Mouse (Mus musculus): ENCODE data around the gene Baz2b. TPM values are rescaled to one million over a fixed set of nuclear protein-coding genes. Genes with fewer than 3 reads are reported as not detected.

Gene Baz2b
- polyA plus RNA-seq (2015; fragmentation: Nextera tagmentation; extraction: Ambion mirVana) = 79.0 and 88.9 TPM in 2 replicates

DNA sequence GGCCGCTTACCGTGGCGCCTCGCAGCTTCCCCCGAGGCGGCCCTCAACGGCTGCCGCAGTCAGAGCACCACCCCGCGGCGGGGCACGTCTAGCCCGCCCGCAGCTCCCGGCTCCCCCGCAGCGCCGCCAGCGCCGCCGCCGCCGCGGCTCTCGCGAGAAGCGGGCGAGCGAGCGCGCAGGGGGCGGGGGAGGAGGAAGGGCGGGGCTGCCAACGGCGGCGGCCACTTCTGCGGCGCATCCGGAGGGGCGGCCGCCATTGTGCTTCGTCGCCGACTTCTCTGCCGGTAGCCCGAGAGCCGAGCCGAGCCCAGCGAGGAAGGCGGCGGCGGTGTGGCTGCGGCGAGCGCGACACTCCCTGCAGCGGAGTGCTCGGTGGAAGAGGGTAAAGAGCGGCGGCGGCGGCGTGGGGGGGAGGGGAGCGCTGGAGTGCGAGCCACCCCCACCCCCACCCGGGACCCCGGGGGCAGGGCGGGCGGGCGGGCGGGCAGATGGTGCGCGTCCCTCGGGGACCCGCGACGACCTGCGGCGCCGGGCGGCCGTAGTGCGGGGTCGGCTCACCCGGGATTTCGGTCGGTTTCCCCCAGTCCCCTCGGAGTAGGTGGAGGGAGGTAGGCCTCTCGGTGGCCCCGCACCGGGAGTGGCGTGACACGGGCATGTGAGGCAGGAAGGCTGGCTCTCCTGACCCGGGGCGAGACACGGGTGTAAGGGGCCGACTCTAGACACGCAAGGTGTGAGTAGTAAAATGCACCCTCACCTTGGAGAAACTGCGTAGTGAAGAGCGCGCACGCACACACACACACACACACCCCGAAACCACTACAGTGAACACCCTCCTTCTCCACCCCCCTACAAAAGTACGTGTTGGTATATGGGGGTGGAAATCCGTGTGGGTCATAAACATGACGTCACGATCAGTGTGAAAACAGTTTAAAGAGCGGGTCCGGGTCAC is at the start of gene Baz2b, which contains the start of gene March7:
Gene Baz2b, minus strand, starts transcription at position 137 of the 949 bp plus-strand sequence.
Gene March7, plus strand, starts transcription at position 185 of the 949 bp plus-strand sequence.
- Histone ChIP-seq H3K4me3 (peak within 1 kb of the TSS; percentile 78), H3K4me2 (peak within 1 kb of the TSS; percentile 84), H3K36me3 (peaks cover 2% of the 10 kb centered on the region), H3K27me3 (peaks cover 26% of the 10 kb centered on the region), H3K4me1 (replicated peaks) (peaks cover 48% of the 10 kb centered on the region), H3K9me3 (no peaks in the 10 kb centered on the region), H3K27ac (replicated peaks) (peak within 1 kb of the TSS; percentile 96), H3K9ac (peak within 1 kb of the TSS; percentile 98)
- peak; percentile 92 for ATAC-seq (ENCODE audit: low read depth)
- WGBS = under 1% methylated on average over 79 of the region's 109 CpGs

DNA sequence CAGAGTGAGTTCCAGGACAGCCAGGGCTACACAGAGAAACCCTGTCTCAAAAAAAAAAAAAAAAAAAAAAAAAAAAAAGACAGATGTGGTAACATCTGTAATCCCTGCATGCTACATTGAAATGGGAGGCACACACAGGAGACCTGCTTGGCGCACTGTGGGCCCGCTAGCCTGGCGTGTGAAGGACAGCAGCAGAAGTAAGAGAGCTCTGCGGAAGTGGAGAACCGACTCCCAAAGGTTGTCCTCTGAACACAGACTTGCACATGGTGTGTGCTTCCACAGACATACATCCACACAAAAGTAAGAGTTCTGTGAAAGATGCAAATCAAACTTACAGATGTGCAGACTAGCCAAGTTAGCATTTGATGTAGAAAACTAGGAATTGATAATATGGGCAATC is 49.5 kb upstream of the Baz2b start:
- Histone ChIP-seq H3K9me3 (peaks cover 2% of the 10 kb centered on the region; the same call in 1 of the 2 replicates), H3K27ac (replicated peaks) (no peak overlapping the region), H3K27me3 (no peaks in the 10 kb centered on the region), H3K9ac (no peak overlapping the region), H3K36me3 (peaks cover 3% of the 10 kb centered on the region; the same call in 1 of the 2 replicates), H3K4me3 (no peak overlapping the region), H3K4me2 (no peak overlapping the region), H3K4me1 (replicated peaks) (no peaks in the 10 kb centered on the region)
- no peak for ATAC-seq (ENCODE audit: low read depth)
- WGBS = 96% methylated on average over 5 of the region's 5 CpGs

DNA sequence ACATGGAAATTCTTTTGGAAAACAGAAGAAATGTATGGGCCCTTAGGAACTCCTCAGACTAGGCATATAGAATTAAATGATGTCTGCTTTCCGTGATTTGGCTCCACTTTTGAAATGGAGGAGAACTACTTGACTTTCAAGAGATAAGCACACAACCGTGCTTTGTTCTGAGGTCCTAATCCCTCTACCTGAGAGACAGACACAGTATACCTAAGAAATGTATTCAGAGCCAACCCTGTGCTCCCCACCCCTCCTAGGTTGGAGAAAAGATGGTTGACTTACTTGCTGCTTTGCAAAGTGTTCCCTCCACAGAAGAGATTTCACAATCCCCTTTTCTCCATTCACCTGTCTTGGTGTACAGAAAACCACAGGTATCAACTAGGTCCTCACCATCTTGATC is 47.1 kb upstream of the Baz2b start:
- Histone ChIP-seq H3K4me3 (no peak overlapping the region), H3K27ac (replicated peaks) (no peak overlapping the region), H3K36me3 (peaks cover 4% of the 10 kb centered on the region; the same call in 1 of the 2 replicates), H3K4me1 (replicated peaks) (no peaks in the 10 kb centered on the region), H3K9me3 (peaks cover 2% of the 10 kb centered on the region; the same call in 1 of the 2 replicates), H3K9ac (no peak overlapping the region), H3K4me2 (no peak overlapping the region), H3K27me3 (no peaks in the 10 kb centered on the region)
- no peak for ATAC-seq (ENCODE audit: low read depth)
- WGBS = 86% methylated on average over 2 of the region's 2 CpGs

DNA sequence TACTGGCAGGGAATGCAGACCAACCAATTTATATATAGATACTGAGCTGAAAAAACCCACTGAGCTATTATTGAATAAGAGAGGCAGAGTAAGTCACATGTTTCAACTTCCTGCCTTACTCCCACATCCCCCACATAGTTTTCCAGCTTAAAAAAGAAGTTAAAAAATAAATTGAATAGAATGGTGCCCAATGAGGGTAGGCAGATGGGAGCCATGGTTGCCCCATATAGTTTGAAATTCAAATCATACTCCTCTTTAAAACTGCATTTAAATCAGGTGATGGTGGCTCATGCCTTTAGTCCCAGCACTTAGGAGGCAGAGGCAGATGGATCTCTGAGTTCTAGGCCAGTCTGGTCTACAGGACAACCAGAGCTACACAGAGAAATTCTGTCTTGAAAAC is 43.9 kb upstream of the Baz2b start:
- H3K27ac ChIP-seq (replicated peaks) = no peak overlapping the region
- H3K36me3 ChIP-seq = peaks cover 18% of the 10 kb centered on the region
- no peak for ATAC-seq (ENCODE audit: low read depth)
- 0 out of 2 replicates have a peak, but pooled peaks cover 2% of the 10 kb centered on the region for H3K9me3 ChIP-seq
- H3K4me1 ChIP-seq (replicated peaks) = no peaks in the 10 kb centered on the region
- H3K27me3 ChIP-seq = no peaks in the 10 kb centered on the region
- no peak overlapping the region for H3K9ac ChIP-seq
- H3K4me3 ChIP-seq = no peak overlapping the region
- no peak overlapping the region for H3K4me2 ChIP-seq

DNA sequence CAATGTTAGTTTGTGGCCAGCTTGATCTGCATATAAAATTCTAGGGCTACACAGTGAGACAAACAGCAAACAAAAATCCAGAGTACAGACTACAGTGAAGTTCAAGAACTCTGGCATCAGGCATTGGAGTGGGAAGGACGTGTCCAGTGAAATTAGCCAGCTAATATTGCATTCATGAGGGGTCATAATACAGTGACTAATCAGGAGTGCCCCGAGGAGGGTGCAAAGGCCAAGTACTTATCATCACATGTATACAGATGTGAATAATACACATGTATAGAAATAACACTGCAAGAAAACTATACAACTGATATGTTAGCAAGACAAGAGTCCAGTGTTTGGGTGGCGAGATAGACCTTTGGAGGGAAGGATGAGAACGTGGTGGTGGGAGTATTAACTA is 43.1 kb upstream of the Baz2b start:
- H3K36me3 ChIP-seq = peaks cover 18% of the 10 kb centered on the region
- no peaks in the 10 kb centered on the region for H3K27me3 ChIP-seq
- no peak overlapping the region for H3K4me3 ChIP-seq
- ATAC-seq (ENCODE audit: low read depth) = no peak
- H3K27ac ChIP-seq (replicated peaks) = no peak overlapping the region
- no peaks in the 10 kb centered on the region for H3K4me1 ChIP-seq (replicated peaks)
- H3K9me3 ChIP-seq = 0 out of 2 replicates have a peak, but pooled peaks cover 2% of the 10 kb centered on the region
- no peak overlapping the region for H3K9ac ChIP-seq
- 83% methylated on average over 4 of the region's 4 CpGs for WGBS
- no peak overlapping the region for H3K4me2 ChIP-seq

DNA sequence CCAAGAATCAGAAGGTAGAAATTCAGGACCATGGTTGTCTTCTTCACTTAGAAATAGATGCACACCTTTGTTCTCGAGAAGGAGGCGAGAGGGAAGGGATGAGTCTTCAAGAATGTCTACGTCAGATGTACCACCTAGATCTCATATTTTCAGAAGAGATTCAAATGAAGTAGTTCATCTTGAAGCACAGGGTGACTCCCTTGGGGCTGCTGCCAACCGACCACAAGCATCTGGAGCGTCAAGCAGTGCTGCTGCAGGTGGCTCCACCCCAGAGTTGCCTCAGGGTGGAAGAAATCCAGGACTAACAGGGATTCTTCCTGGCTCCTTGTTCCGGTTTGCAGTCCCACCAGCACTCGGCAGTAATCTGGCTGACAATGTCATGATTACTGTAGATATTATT is 24.9 kb upstream of the Baz2b start:
- H3K36me3 ChIP-seq = peaks cover 80% of the 10 kb centered on the region
- H3K4me2 ChIP-seq = no peak overlapping the region
- no peaks in the 10 kb centered on the region for H3K4me1 ChIP-seq (replicated peaks)
- 80% methylated on average over 7 of the region's 7 CpGs for WGBS
- H3K9me3 ChIP-seq = no peaks in the 10 kb centered on the region
- H3K9ac ChIP-seq = no peak overlapping the region
- H3K27ac ChIP-seq (replicated peaks) = no peak overlapping the region
- no peaks in the 10 kb centered on the region for H3K27me3 ChIP-seq
- ATAC-seq (ENCODE audit: low read depth) = no peak
- no peak overlapping the region for H3K4me3 ChIP-seq

DNA sequence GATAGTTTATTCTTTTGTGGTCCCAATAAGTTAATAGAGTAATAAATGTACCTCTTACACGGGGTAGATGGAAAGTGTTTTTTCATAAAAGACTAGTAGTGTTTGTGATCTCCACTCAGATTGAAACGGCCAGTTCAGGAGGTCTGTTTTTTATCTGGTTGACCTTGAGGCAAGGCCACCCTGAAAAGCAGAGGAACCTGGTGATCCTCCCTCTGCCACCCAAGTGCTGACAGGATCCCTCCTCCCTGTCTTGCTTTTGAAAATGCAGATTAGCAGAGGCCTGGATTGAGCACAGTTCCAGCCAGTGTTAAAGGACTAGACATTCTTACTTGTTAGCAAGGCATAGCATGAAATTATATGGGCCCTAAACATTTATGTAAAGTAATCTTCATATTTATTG is 23.5 kb upstream of the Baz2b start:
- no peaks in the 10 kb centered on the region for H3K9me3 ChIP-seq
- no peaks in the 10 kb centered on the region for H3K4me1 ChIP-seq (replicated peaks)
- no peak overlapping the region for H3K4me2 ChIP-seq
- no peak overlapping the region for H3K27ac ChIP-seq (replicated peaks)
- ATAC-seq (ENCODE audit: low read depth) = no peak
- H3K9ac ChIP-seq = no peak overlapping the region
- 83% methylated on average over 2 of the region's 2 CpGs for WGBS
- peaks cover 71% of the 10 kb centered on the region for H3K36me3 ChIP-seq
- H3K27me3 ChIP-seq = no peaks in the 10 kb centered on the region
- no peak overlapping the region for H3K4me3 ChIP-seq

DNA sequence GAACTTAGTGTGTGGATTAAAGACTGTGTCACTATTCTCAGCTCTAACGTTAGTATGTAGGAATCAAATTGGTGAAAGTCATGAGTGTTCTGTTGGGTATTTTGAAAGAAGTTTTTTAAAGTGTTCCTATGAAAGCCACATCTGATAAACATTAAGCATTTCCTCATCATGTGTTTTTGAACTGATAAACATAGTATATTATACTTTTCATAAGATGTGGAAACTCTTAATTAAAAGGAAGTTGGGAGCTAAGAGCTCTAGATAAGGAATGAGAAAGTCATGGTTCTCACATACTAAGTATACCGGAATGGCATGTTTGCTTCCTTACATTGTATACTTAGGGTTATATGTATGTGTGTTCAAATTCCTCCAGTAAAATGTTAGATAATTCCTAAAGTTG is 20.7 kb upstream of the Baz2b start:
- peaks cover 47% of the 10 kb centered on the region for H3K36me3 ChIP-seq
- no peak for ATAC-seq (ENCODE audit: low read depth)

DNA sequence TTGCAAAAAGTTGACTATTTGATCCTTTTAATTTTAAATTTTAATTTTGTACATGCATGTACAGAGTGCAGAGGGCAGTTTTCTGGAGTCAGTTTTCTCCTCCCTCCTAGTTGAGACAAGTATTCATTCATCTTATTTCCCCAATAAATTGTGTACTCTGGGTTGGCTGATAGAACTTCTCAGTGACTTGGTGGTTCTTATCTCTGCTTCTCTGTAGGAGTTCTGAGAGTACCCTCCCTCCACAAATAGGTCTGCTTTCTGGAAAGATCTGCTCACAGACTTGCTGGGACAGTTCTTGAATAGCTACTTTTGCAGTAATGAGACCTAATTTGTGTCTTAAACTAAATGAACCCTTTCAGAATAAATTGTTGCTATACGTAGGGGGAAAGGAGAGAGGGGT is 18.8 kb upstream of the Baz2b start:
- Histone ChIP-seq H3K27me3 (no peaks in the 10 kb centered on the region), H3K4me3 (no peak overlapping the region), H3K9me3 (no peaks in the 10 kb centered on the region), H3K36me3 (peaks cover 36% of the 10 kb centered on the region), H3K4me2 (no peak overlapping the region), H3K9ac (no peak overlapping the region), H3K4me1 (replicated peaks) (0 out of 2 replicates have a peak, but pooled peaks cover under 1% of the 10 kb centered on the region), H3K27ac (replicated peaks) (no peak overlapping the region)
- WGBS = 86% methylated on average over 1 of the region's 1 CpGs
- ATAC-seq (ENCODE audit: low read depth) = no peak

More for the DNA sequence above, 20.7 kb upstream of the Baz2b start:
- Histone ChIP-seq H3K4me2 (no peak overlapping the region), H3K9ac (no peak overlapping the region), H3K9me3 (no peaks in the 10 kb centered on the region), H3K4me1 (replicated peaks) (no peaks in the 10 kb centered on the region), H3K27ac (replicated peaks) (no peak overlapping the region), H3K4me3 (no peak overlapping the region), H3K27me3 (no peaks in the 10 kb centered on the region)
- 94% methylated on average over 2 of the region's 2 CpGs for WGBS

DNA sequence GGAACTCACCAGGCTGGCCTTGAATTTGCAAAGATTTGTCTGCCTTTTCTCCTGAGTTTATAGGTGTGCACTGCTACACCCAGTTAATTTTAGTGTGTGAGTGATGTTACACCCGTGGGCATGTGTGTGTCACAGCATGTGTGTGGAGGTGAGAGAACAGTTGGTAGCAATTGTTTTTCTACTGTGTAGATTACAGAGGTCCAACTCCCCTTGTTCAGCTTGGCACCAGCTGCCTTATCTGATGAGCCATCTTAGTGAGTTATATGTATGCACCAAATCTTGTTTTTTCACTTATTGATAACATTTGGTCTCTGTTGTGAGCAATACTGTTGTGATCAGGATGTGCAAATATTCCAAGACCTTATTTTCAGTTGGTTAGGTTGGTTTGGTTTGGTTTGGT is 13.8 kb upstream of the Baz2b start:
- Histone ChIP-seq H3K27ac (replicated peaks) (no peak overlapping the region), H3K36me3 (no peaks in the 10 kb centered on the region), H3K4me1 (replicated peaks) (peaks cover 17% of the 10 kb centered on the region), H3K9ac (no peak overlapping the region), H3K27me3 (no peaks in the 10 kb centered on the region), H3K4me3 (no peak overlapping the region), H3K9me3 (no peaks in the 10 kb centered on the region), H3K4me2 (no peak overlapping the region)
- no peak for ATAC-seq (ENCODE audit: low read depth)
- 68% methylated on average over 1 of the region's 1 CpGs for WGBS

DNA sequence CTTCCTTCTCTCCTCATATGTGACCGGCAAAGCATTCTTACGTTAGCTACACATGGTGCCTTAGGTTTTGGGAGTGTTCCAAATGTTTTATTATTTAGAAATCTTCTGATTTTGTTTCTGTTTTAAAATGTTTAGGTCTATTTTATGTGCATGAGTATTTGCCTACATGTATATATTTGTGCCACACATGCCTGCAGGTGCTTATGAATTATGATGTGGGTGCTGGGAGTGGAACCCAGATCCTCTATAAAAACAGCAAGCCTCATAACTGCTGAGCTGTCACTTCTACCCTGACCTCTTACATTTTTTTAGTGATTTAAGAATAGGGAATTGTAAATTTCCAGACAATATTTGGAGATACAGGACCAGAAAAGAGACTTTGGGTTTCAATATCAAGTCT is 12.3 kb upstream of the Baz2b start:
- Histone ChIP-seq H3K4me1 (replicated peaks) (peaks cover 25% of the 10 kb centered on the region), H3K4me2 (no peak overlapping the region), H3K9ac (no peak overlapping the region), H3K9me3 (no peaks in the 10 kb centered on the region), H3K27ac (replicated peaks) (no peak overlapping the region), H3K27me3 (no peaks in the 10 kb centered on the region), H3K36me3 (no peaks in the 10 kb centered on the region), H3K4me3 (no peak overlapping the region)
- WGBS = 64% methylated on average over 2 of the region's 2 CpGs
- no peak for ATAC-seq (ENCODE audit: low read depth)

DNA sequence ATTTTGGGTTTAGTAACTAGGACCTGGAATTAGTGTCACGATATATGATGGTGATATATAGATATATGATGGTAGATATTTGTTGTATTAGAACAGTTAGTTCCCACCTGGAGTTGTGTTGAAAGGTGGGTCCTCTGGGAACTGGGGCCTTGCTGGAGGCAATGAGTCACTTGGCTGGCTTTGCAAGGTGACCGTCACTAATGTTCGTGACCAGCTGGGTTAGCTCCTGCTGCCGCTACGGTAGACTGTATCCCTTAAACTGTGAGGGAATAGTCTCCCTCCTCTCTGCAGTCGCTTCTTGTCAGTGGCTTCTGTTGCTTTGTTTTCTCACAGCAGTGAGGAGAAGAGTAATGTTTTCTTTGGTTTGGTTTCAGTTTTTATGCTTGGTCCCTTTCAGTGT is 11.6 kb upstream of the Baz2b start:
- WGBS = 28% methylated on average over 6 of the region's 6 CpGs
- Histone ChIP-seq H3K4me3 (no peak overlapping the region), H3K9ac (no peak overlapping the region), H3K4me2 (no peak overlapping the region), H3K4me1 (replicated peaks) (peaks cover 29% of the 10 kb centered on the region), H3K27me3 (no peaks in the 10 kb centered on the region), H3K27ac (replicated peaks) (no peak overlapping the region), H3K9me3 (no peaks in the 10 kb centered on the region), H3K36me3 (no peaks in the 10 kb centered on the region)
- ATAC-seq (ENCODE audit: low read depth) = no peak

Data from neural tube, embryonic 13.5 days (tissue).